Mouse (Mus musculus): ENCODE measurements around the gene Dnajc4. TPM values are rescaled to one million over a fixed set of nuclear protein-coding genes. Genes with fewer than 3 reads are reported as not detected.

Dnajc4 gene
- polyA plus RNA-seq (2011; ENCODE audit: insufficient read depth, insufficient read length, low read depth, missing spikeins) = 14.8 and 15.8 TPM in 2 replicates

DNA sequence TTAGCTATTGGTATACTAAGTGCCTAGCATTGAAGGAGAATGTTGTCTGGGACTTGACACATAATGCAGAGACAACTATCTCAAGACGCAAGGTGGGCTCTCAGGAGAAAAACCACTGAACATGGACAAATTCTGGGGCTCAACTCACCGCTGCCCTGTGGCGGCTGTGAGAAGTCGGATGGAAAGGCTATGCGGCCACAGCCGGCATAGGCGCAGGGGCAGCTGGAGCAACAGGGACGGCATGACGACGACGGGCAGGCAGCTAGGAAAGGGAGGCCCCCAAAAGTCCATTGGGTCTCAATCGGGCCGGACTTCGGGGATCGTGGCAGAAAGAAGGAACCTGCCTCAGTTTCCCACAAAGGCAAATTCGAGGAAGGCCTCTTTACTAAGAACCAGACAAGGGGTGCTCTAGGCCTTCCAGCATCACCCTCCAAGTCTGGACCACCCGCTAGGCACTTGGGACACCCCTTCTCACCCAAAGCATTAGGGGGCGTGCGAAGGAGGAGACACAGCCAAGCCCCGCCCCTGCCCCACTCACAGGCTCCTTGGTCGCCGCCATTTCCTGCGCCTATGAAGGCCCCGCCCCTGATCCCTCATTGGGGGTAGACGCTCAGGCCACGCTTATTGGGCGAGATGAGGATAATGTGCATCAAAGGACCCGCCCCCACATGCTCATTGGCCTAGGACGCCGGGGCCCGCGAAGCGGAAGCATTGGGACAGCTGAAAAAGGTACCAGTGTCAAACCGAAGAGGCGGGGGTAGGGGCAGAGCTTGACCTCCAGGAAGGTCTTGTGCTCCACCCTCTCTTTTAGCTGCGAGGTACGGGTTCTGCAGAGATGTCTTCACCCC is at the start of gene Dnajc4:
Gene Dnajc4 (minus strand): TSS at position 562 of the 848 bp plus-strand sequence.
- H3K4me3 ChIP-seq (ENCODE audit: low read depth, low read length) = peak within 1 kb of the TSS; percentile 77
- TF ChIP-seq EP300 (IDR thresholded peaks at IDR 0.05; ENCODE audit: insufficient read depth, low read depth, low read length) = 0 out of 2 replicates have a peak, but pooled peaks have one; percentile 27
- no peak for TF ChIP-seq POLR2A (IDR thresholded peaks at IDR 0.05; ENCODE audit: insufficient read depth, low read length)
- TF ChIP-seq CTCF (IDR thresholded peaks at IDR 0.05; ENCODE audit: low read depth, low read length) = no peak
- H3K9ac ChIP-seq (ENCODE audit: low read depth, poor library complexity, severe bottlenecking) = peak within 1 kb of the TSS; percentile 74
- H3K27me3 ChIP-seq (ENCODE audit: control insufficient read depth, insufficient read depth, low read length, poor library complexity, severe bottlenecking) = no peaks in the 10 kb centered on the region
- no peaks in the 10 kb centered on the region for H3K36me3 ChIP-seq (ENCODE audit: control insufficient read depth, insufficient read depth, low read length, poor library complexity, severe bottlenecking)
- H3K27ac ChIP-seq (ENCODE audit: insufficient read depth, low read length) = peak within 1 kb of the TSS; percentile 75
- H3K9me3 ChIP-seq (replicated peaks; ENCODE audit: control insufficient read depth, insufficient read depth, low read length, poor library complexity, severe bottlenecking) = no peaks in the 10 kb centered on the region
- H3K4me1 ChIP-seq (ENCODE audit: control insufficient read depth, insufficient read depth, low read length) = no peaks in the 10 kb centered on the region

DNA sequence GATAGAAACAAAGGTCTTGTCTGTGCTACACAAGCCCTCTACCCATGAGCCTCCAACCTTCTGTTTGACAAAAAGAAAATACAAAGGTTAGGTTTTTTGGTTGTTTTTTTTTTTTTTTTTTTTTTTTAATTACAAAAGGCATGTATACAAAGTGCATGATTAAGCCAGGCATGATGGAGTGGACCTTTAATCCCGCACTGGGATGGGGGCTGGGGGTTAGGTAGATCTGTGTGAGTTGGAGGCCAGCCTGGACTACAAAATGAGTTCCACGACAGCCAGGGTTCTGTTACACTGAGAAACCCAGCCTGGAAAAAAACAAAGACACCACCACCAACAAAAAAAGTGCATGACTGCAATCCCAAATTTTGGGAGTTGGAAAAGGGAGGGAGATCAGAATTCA is 48.8 kb upstream of the Dnajc4 start:
- H3K36me3 ChIP-seq (ENCODE audit: control insufficient read depth, insufficient read depth, low read length, poor library complexity, severe bottlenecking) = peaks cover 6% of the 10 kb centered on the region
- H3K4me1 ChIP-seq (ENCODE audit: control insufficient read depth, insufficient read depth, low read length) = no peaks in the 10 kb centered on the region
- no peak overlapping the region for H3K4me3 ChIP-seq (ENCODE audit: low read depth, low read length)
- H3K27ac ChIP-seq (ENCODE audit: insufficient read depth, low read length) = peak overlapping the region; percentile 62
- H3K9me3 ChIP-seq (replicated peaks; ENCODE audit: control insufficient read depth, insufficient read depth, low read length, poor library complexity, severe bottlenecking) = no peaks in the 10 kb centered on the region
- H3K27me3 ChIP-seq (ENCODE audit: control insufficient read depth, insufficient read depth, low read length, poor library complexity, severe bottlenecking) = no peaks in the 10 kb centered on the region
- TF ChIP-seq CTCF (IDR thresholded peaks at IDR 0.05; ENCODE audit: low read depth, low read length) = no peak
- no peak for TF ChIP-seq POLR2A (IDR thresholded peaks at IDR 0.05; ENCODE audit: insufficient read depth, low read length)
- TF ChIP-seq EP300 (IDR thresholded peaks at IDR 0.05; ENCODE audit: insufficient read depth, low read depth, low read length) = no peak
- H3K9ac ChIP-seq (ENCODE audit: low read depth, poor library complexity, severe bottlenecking) = peak overlapping the region; percentile 62

DNA sequence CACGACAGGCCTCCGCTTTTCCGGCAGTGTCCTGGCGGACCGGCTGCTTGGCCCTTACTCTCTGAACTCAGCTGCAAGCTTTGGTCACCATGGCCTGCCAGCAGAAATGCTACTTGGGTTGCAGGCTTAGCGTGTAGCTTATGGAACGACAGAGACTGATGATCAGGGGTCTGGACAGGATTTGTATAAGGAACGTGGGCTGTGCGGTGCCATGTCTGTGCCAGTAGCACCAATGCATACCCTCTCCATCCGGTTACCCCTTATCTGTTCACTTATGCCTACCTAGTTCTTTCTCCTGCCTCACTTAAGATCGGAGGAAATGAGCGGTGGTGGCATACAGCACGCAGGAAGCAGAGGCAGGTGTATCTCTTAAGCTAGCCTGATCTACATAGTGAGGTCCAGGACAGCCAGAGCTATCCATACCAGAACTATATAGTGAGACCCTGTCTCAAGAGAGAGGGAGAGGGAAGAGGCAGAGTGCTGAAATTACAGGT is 48.3 kb upstream of the Dnajc4 start:
- no peaks in the 10 kb centered on the region for H3K27me3 ChIP-seq (ENCODE audit: control insufficient read depth, insufficient read depth, low read length, poor library complexity, severe bottlenecking)
- H3K9me3 ChIP-seq (replicated peaks; ENCODE audit: control insufficient read depth, insufficient read depth, low read length, poor library complexity, severe bottlenecking) = no peaks in the 10 kb centered on the region
- TF ChIP-seq CTCF (IDR thresholded peaks at IDR 0.05; ENCODE audit: low read depth, low read length) (no peak), EP300 (IDR thresholded peaks at IDR 0.05; ENCODE audit: insufficient read depth, low read depth, low read length) (no peak), POLR2A (IDR thresholded peaks at IDR 0.05; ENCODE audit: insufficient read depth, low read length) (no peak)
- H3K36me3 ChIP-seq (ENCODE audit: control insufficient read depth, insufficient read depth, low read length, poor library complexity, severe bottlenecking) = peaks cover 8% of the 10 kb centered on the region
- peak overlapping the region; percentile 62 for H3K9ac ChIP-seq (ENCODE audit: low read depth, poor library complexity, severe bottlenecking)
- H3K27ac ChIP-seq (ENCODE audit: insufficient read depth, low read length) = peak overlapping the region; percentile 62
- no peaks in the 10 kb centered on the region for H3K4me1 ChIP-seq (ENCODE audit: control insufficient read depth, insufficient read depth, low read length)
- peak overlapping the region; percentile 85 for H3K4me3 ChIP-seq (ENCODE audit: low read depth, low read length)

DNA sequence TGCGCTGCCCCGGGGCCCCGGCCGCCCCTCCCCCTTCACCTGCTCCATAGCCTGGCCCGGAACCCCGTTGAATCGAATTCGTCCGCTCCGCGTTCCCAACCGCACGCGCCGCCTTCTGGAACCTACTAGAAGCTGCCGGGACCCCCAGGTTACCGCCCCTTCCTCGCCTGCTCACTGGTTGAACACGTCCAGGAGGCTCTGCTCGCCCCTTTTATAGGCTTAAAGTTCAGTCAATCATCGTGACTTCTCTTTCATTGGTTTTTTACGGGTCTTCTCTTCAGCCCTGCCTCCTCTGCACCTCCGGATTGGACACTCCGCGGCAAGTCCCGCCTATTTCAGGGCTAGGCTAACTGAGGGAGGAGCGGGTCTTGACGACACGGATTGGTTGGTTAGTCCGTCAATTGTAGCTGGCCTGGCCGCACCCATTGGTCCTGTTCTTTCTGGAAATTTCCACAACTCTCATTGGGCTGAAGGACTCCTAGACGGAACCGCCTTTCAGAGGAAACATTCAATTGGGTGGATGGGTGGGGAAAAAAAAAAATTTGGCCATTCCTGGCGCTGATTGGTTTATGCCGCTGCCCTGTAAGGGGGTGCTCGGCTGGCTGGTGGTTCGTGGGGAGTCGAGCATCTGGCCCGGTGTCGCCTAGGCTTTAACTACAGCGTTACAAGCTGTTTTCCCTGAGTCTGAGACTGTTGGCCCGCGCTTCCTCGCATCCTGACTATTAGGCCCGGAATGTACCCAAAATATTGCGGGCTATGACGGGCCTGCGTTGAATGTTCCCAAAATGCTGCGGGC is 47.7 kb upstream of the Dnajc4 start, which contains the start of gene Stip1:
Gene Stip1 (minus strand): TSS at position 127 of the 796 bp plus-strand sequence.
- Histone ChIP-seq H3K27me3 (ENCODE audit: control insufficient read depth, insufficient read depth, low read length, poor library complexity, severe bottlenecking) (no peaks in the 10 kb centered on the region), H3K4me1 (ENCODE audit: control insufficient read depth, insufficient read depth, low read length) (no peaks in the 10 kb centered on the region), H3K9ac (ENCODE audit: low read depth, poor library complexity, severe bottlenecking) (peak within 1 kb of the TSS; percentile 95), H3K27ac (ENCODE audit: insufficient read depth, low read length) (peak within 1 kb of the TSS; percentile 62), H3K9me3 (replicated peaks; ENCODE audit: control insufficient read depth, insufficient read depth, low read length, poor library complexity, severe bottlenecking) (no peaks in the 10 kb centered on the region), H3K36me3 (ENCODE audit: control insufficient read depth, insufficient read depth, low read length, poor library complexity, severe bottlenecking) (peaks cover 15% of the 10 kb centered on the region), H3K4me3 (ENCODE audit: low read depth, low read length) (peak within 1 kb of the TSS; percentile 92)
- no peak for TF ChIP-seq CTCF (IDR thresholded peaks at IDR 0.05; ENCODE audit: low read depth, low read length)
- TF ChIP-seq POLR2A (IDR thresholded peaks at IDR 0.05; ENCODE audit: insufficient read depth, low read length) = peak; percentile 93
- TF ChIP-seq EP300 (IDR thresholded peaks at IDR 0.05; ENCODE audit: insufficient read depth, low read depth, low read length) = no peak

DNA sequence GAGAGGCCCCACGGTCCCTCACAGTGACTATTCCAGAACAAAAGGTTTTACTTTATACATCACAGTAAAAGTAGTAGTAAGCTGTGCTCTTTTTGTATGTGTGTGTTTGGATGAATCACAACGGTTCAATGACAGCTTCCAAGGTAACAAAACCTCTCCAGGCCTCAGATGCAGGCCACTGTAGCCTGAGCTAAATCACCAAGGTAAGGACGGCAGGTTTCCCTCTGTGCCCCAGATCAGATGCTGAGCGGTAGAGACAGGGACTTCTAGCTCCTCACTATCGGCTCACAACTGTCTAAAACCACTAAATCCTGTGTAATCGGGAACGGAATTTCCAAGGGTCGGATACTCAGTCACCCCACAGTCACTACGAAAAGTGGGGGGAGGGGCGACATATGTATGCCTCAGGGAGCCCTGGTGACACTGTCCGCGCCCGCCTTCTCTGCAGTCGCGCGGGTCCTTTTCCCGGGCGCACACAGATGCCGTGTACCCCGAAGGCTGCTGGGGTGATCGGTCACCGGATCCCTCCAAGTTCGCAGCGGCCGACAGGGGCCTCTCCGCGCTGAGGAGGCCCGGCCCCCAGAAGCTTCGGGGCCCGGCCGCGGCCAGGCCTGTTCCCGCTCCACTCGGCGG is 46.8 kb upstream of the Dnajc4 start:
- peaks cover 23% of the 10 kb centered on the region for H3K36me3 ChIP-seq (ENCODE audit: control insufficient read depth, insufficient read depth, low read length, poor library complexity, severe bottlenecking)
- no peak overlapping the region for H3K27ac ChIP-seq (ENCODE audit: insufficient read depth, low read length)
- no peaks in the 10 kb centered on the region for H3K9me3 ChIP-seq (replicated peaks; ENCODE audit: control insufficient read depth, insufficient read depth, low read length, poor library complexity, severe bottlenecking)
- peak overlapping the region; percentile 92 for H3K4me3 ChIP-seq (ENCODE audit: low read depth, low read length)
- peak overlapping the region; percentile 95 for H3K9ac ChIP-seq (ENCODE audit: low read depth, poor library complexity, severe bottlenecking)
- no peak for TF ChIP-seq CTCF (IDR thresholded peaks at IDR 0.05; ENCODE audit: low read depth, low read length)
- TF ChIP-seq POLR2A (IDR thresholded peaks at IDR 0.05; ENCODE audit: insufficient read depth, low read length) = no peak
- no peak for TF ChIP-seq EP300 (IDR thresholded peaks at IDR 0.05; ENCODE audit: insufficient read depth, low read depth, low read length)
- H3K4me1 ChIP-seq (ENCODE audit: control insufficient read depth, insufficient read depth, low read length) = no peaks in the 10 kb centered on the region
- H3K27me3 ChIP-seq (ENCODE audit: control insufficient read depth, insufficient read depth, low read length, poor library complexity, severe bottlenecking) = no peaks in the 10 kb centered on the region
